Mouse (Mus musculus) G1E (cell line): Measurements from ENCODE around the gene B230219D22Rik.

Experiments used
- CTCF ChIP-seq: IDR thresholded peaks from 2 replicates; pipeline ENCODE4 v1.5.1; 2012; ENCODE audit warnings: low read depth, low read length, inconsistent platforms, mixed read lengths
- GATA1 ChIP-seq: IDR thresholded peaks from 2 replicates; pipeline ENCODE4 v1.6.1; 2012; ENCODE audit warnings: borderline replicate concordance, low read length, inconsistent platforms, mixed read lengths
- GATA2 ChIP-seq: IDR thresholded peaks from 2 replicates; pipeline ENCODE4 v1.6.1; 2012; ENCODE audit warnings: low read depth, low read length, inconsistent platforms, borderline replicate concordance
- POLR2AphosphoS5 ChIP-seq: IDR thresholded peaks from 2 replicates; pipeline ENCODE4 v1.6.1; 2012; ENCODE audit warnings: low read depth, low read length, inconsistent platforms; ENCODE audit not compliant: insufficient replicate concordance
- TAL1 ChIP-seq: conservative IDR thresholded peaks from 2 replicates; pipeline ENCODE4 v1.6.1; 2012; ENCODE audit warnings: low read depth, low read length, inconsistent platforms, mixed read lengths

DNA sequence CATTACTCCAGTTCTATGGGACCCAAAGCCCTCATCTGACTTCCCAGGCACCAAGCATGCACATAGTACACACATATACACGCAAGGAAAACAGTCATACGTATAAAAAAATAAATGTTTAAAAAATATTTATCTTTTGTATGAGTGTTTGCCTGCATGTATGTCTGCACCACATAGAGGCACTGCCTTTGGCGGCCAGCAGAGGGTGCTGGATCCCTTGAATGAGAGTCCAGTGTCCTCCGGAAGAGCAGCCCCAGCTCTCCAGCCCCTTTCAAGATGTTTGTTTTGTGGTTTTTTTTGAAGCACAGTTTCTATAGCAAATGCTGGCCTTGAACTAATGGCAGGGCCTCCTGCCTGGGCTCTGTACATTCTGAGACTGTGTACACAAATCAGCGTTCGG is 24.4 kb upstream of the B230219D22Rik start:
- no peak for TF ChIP-seq POLR2AphosphoS5
- no peak for TF ChIP-seq GATA1
- no peak for TF ChIP-seq CTCF
- no peak for TF ChIP-seq TAL1
- no peak for TF ChIP-seq GATA2
